Mouse (Mus musculus) embryonic facial prominence, embryonic 10.5 days (tissue): ENCODE results near the gene Ndufaf2. TPM values are rescaled to one million over a fixed set of nuclear protein-coding genes. Genes with fewer than 3 reads are reported as not detected.

Source experiments
- DNase-seq: peaks from one replicate; pipeline ENCODE4 v3.0.0-alpha.2; 2017; ENCODE audit warnings: low spot score
- H3K27ac ChIP-seq: fragments of 300-500 bp; sonication (generic); replicated peaks from 2 replicates; pipeline ENCODE4 v1.5.1; 2016; ENCODE audit warnings: mild to moderate bottlenecking
- H3K27me3 ChIP-seq: fragments of 300-500 bp; sonication (generic); replicated peaks from 2 replicates; pipeline ENCODE4 v1.6.1; 2016; ENCODE audit warnings: low read depth, mild to moderate bottlenecking; ENCODE audit not compliant: poor library complexity, severe bottlenecking
- H3K36me3 ChIP-seq: fragments of 300-500 bp; sonication (generic); replicated peaks from 2 replicates; pipeline ENCODE4 v1.6.1; 2016; ENCODE audit warnings: mild to moderate bottlenecking, moderate library complexity
- H3K4me1 ChIP-seq: fragments of 300-500 bp; sonication (generic); 2 replicates; pipeline ENCODE4 v1.6.1; 2016
- H3K4me3 ChIP-seq: fragments of 300-500 bp; sonication (generic); 2 replicates; pipeline ENCODE4 v1.5.1; 2016; ENCODE audit warnings: mild to moderate bottlenecking, moderate library complexity
- H3K9me3 ChIP-seq: fragments of 300-500 bp; sonication (generic); 2 replicates; pipeline ENCODE4 v1.6.1; 2016; ENCODE audit warnings: mild to moderate bottlenecking
- WGBS: fragments of 180-500 bp; shearing (Covaris S2); methylation state at CpG from one replicate; pipeline ENCODE4 v1.1.7; 2016; 5-methylcytosine and 5-hydroxymethylcytosine counted together
- polyA plus RNA-seq: library from polyadenylated mRNA; unstranded; fragments of >200 nt; fragmentation: Nextera tagmentation; extraction: Ambion mirVana; gene quantifications from 2 replicates; pipeline ENCODE4 v1.2.1, GENCODE M21; 2016

The Ndufaf2 gene
- polyA plus RNA-seq, 1 experiment from 2014 or later: 106 TPM

DNA sequence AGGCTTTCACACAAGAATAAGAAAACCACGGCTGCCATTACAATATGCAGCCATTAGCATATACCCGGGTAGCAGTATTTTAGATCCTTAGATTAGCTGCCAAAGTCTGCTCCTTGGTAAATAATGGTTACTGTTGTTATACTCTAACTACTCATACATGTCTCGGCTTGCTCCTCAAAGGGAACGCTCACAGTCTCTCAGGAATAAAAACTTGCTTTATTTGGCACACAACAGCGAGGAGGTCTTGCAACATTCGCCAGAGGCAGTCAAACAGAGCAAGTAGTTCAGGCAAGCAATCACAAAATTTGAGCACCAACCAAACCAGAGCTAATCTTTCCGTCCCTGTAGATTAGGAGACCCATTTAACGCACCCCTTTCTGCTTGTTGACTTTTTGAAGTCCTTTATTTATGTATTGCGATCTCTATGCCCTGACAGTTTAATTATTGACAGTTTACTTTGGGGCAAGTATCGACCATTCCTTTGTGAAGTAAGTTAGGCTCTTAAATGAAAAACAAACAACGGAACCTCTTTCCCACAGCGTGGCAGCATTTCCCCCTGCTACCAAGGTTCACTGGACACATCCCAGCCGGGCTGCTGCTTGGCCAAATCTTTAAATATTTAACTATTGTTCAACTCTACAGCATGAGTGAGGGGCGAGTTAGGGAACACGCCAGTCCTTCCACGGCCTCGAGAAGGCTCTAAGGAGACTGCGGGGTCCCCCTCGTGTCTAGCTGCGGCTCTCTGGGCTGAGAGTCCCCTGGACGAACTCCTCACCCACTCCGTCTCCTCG lies 114.8 kb downstream of the Ndufaf2 start:
- Histone ChIP-seq H3K9me3 (no peaks in the 10 kb centered on the region), H3K4me1 (peaks cover 47% of the 10 kb centered on the region), H3K27me3 (no peaks in the 10 kb centered on the region), H3K36me3 (peaks cover 21% of the 10 kb centered on the region), H3K27ac (peak overlapping the region; percentile 98), H3K4me3 (peak overlapping the region; percentile 98)
- peak; percentile 16 for DNase-seq
- 6% methylated on average over 23 of the region's 23 CpGs for WGBS

DNA sequence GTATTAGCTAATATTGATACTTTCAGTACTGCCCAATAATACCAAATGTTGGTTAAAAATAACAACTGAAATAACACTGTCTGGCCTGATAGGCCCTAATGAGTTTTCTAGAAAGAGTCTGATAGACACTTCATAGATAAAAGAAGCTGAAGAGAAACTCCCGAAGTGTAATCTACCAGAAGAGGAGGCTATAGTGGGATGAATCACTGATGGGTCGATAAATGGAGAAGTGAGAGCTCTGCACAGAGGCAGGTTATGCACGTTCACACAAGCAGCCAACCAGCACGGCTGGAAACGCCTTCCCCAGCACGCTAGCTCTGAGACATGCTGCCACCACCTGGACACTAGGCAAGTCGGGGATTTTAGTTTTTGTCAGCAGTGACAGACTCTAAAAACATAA lies 117.1 kb downstream of the Ndufaf2 start:
- H3K4me3 ChIP-seq: no peak overlapping the region
- DNase-seq: peak; percentile 78
- no peaks in the 10 kb centered on the region for H3K27me3 ChIP-seq
- peaks cover 2% of the 10 kb centered on the region; the same call in 1 of the 2 replicates for H3K36me3 ChIP-seq
- H3K4me1 ChIP-seq: peaks cover 47% of the 10 kb centered on the region
- no peaks in the 10 kb centered on the region for H3K9me3 ChIP-seq
- no peak overlapping the region for H3K27ac ChIP-seq
- WGBS: 9% methylated on average over 7 of the region's 7 CpGs

DNA sequence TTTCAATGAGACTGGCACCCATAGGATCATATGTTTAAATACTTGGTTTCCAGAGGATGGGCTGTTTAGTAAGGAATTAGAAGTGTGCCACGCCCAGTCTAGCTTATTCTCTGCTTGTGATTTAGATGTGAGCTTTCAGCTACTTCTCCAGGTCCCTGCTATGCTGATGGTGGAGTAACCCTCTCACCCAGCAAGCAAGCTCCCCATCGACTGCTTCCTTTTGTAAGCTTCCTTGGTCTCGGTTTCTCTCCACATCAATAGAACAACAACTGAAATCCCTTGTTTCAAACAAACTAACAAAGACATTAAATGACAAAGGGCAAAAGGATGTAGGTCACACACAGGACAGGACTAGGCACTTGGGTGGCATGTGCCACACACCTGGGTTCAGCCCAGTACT lies 118.0 kb downstream of the Ndufaf2 start:
- H3K9me3 ChIP-seq: no peaks in the 10 kb centered on the region
- H3K36me3 ChIP-seq: no peaks in the 10 kb centered on the region
- H3K4me3 ChIP-seq: no peak overlapping the region
- H3K27me3 ChIP-seq: no peaks in the 10 kb centered on the region
- 53% methylated on average over 3 of the region's 3 CpGs for WGBS
- no peak for DNase-seq
- no peak overlapping the region for H3K27ac ChIP-seq
- peaks cover 40% of the 10 kb centered on the region for H3K4me1 ChIP-seq

- Histone ChIP-seq H3K4me1 (peaks cover 34% of the 10 kb centered on the region), H3K36me3 (no peaks in the 10 kb centered on the region), H3K27ac (no peak overlapping the region), H3K9me3 (no peaks in the 10 kb centered on the region), H3K27me3 (no peaks in the 10 kb centered on the region), H3K4me3 (no peak overlapping the region)
- DNase-seq: no peak
- WGBS: 77% methylated on average over 9 of the region's 9 CpGs
These were observed 118.5 kb downstream of the Ndufaf2 start for GRCm38 (mm10) chr13:108039902-108040301.

- Histone ChIP-seq H3K27me3 (no peaks in the 10 kb centered on the region), H3K4me1 (peaks cover 33% of the 10 kb centered on the region), H3K9me3 (no peaks in the 10 kb centered on the region), H3K4me3 (no peak overlapping the region), H3K27ac (no peak overlapping the region), H3K36me3 (no peaks in the 10 kb centered on the region)
- no peak for DNase-seq
- WGBS: 55% methylated on average over 6 of the region's 6 CpGs
These were observed 119.0 kb downstream of the Ndufaf2 start for GRCm38 (mm10) chr13:108039375-108039774.

- 94% methylated on average over 4 of the region's 4 CpGs for WGBS
- Histone ChIP-seq H3K27me3 (no peaks in the 10 kb centered on the region), H3K36me3 (no peaks in the 10 kb centered on the region), H3K4me3 (no peak overlapping the region), H3K27ac (no peak overlapping the region), H3K4me1 (no peaks in the 10 kb centered on the region), H3K9me3 (0 out of 2 replicates have a peak, but pooled peaks cover 2% of the 10 kb centered on the region)
- DNase-seq: no peak
These were observed 125.6 kb downstream of the Ndufaf2 start for GRCm38 (mm10) chr13:108032789-108033188.

GRCm38 (mm10) chr13:108025802-108026201 lies 132.6 kb downstream of the Ndufaf2 start:
- H3K4me1 ChIP-seq: no peaks in the 10 kb centered on the region
- no peaks in the 10 kb centered on the region for H3K27me3 ChIP-seq
- 0 out of 2 replicates have a peak, but pooled peaks cover 2% of the 10 kb centered on the region for H3K9me3 ChIP-seq
- no peak overlapping the region for H3K27ac ChIP-seq
- H3K36me3 ChIP-seq: no peaks in the 10 kb centered on the region
- H3K4me3 ChIP-seq: no peak overlapping the region
- WGBS: 64% methylated on average over 3 of the region's 3 CpGs
- no peak for DNase-seq

DNA sequence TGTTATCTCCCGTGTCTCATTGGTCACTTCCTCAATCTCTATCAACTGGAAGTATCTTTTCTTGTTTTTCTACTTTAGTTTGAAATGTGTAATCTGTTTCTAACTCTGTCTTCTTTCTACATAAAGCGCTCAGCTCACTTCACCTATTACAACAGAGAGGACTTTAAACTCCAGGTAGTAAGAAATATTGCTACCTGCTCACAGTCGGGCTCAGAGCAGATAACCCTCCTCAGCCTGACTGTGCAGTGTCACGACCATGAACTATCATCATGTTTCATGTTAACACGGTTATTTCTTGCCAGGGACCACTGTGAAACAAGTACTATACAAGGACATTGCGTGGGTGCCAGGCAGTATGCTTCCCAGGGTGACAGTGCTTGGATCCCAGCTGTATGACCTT lies 141.1 kb downstream of the Ndufaf2 start:
- no peak overlapping the region for H3K27ac ChIP-seq
- no peaks in the 10 kb centered on the region for H3K9me3 ChIP-seq
- H3K4me3 ChIP-seq: no peak overlapping the region
- no peaks in the 10 kb centered on the region for H3K36me3 ChIP-seq
- DNase-seq: no peak
- H3K27me3 ChIP-seq: no peaks in the 10 kb centered on the region
- WGBS: 84% methylated on average over 6 of the region's 6 CpGs
- no peaks in the 10 kb centered on the region for H3K4me1 ChIP-seq

GRCm38 (mm10) chr13:108015166-108015565 lies 143.3 kb downstream of the Ndufaf2 start:
- 91% methylated on average over 6 of the region's 6 CpGs for WGBS
- no peak for DNase-seq
- Histone ChIP-seq H3K36me3 (no peaks in the 10 kb centered on the region), H3K9me3 (no peaks in the 10 kb centered on the region), H3K27ac (no peak overlapping the region), H3K4me3 (no peak overlapping the region), H3K4me1 (no peaks in the 10 kb centered on the region), H3K27me3 (no peaks in the 10 kb centered on the region)

DNA sequence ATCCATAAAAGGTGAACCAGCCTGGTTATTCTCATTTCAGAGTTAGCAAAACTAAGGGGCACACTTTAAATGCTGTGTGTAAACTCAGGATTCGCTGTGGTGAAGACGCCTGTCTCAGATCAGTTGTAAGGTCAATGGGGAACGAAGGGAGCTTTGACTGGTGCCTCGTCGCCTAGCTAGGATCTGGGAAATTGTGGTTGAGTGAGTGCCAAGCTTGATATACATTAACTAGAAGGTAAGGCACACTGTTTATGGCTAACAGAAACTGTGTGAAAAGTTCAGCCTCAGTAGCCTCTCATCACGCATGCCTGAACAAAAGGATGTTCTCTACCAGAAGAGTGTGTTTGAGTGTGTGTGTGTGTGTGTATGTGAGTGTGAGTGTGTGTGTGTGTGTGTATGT lies 144.6 kb downstream of the Ndufaf2 start:
- Histone ChIP-seq H3K36me3 (no peaks in the 10 kb centered on the region), H3K27me3 (no peaks in the 10 kb centered on the region), H3K4me1 (no peaks in the 10 kb centered on the region), H3K27ac (no peak overlapping the region), H3K4me3 (no peak overlapping the region), H3K9me3 (peaks cover 1% of the 10 kb centered on the region; the same call in 1 of the 2 replicates)
- 90% methylated on average over 6 of the region's 6 CpGs for WGBS
- no peak for DNase-seq

- H3K27me3 ChIP-seq: no peaks in the 10 kb centered on the region
- no peaks in the 10 kb centered on the region for H3K36me3 ChIP-seq
- H3K4me3 ChIP-seq: no peak overlapping the region
- DNase-seq: no peak
- H3K4me1 ChIP-seq: no peaks in the 10 kb centered on the region
- H3K9me3 ChIP-seq: peaks cover 8% of the 10 kb centered on the region; the same call in 1 of the 2 replicates
- 94% methylated on average over 8 of the region's 8 CpGs for WGBS
- H3K27ac ChIP-seq: no peak overlapping the region
These were observed 145.3 kb downstream of the Ndufaf2 start for GRCm38 (mm10) chr13:108013110-108013509.

GRCm38 (mm10) chr13:108007861-108008260 lies 150.6 kb downstream of the Ndufaf2 start:
- DNase-seq: no peak
- Histone ChIP-seq H3K4me1 (0 out of 2 replicates have a peak, but pooled peaks cover 3% of the 10 kb centered on the region), H3K36me3 (no peaks in the 10 kb centered on the region), H3K9me3 (peaks cover 12% of the 10 kb centered on the region; the same call in 1 of the 2 replicates), H3K27ac (no peak overlapping the region), H3K4me3 (no peak overlapping the region), H3K27me3 (no peaks in the 10 kb centered on the region)
- WGBS: 87% methylated on average over 4 of the region's 4 CpGs

DNA sequence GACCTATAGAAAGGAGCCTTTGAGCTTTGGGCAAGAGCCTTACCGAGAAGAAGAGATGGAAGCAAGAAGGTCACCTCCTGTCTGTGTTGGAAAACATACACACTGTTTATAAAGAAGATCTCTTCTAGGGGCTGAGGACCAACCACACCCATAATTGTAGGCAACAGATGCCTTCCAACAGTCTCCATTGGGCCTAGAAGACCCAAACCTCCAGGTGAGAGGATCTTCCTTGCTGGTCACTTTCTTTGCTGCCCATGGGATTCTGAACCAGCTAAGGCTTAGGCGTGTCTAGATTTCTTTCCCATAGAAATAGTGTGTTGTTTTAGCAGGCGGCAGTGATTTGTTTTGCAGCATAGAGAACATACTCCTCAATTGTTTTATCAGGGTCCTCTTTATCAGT lies 162.1 kb downstream of the Ndufaf2 start:
- WGBS: 93% methylated on average over 3 of the region's 3 CpGs
- Histone ChIP-seq H3K4me3 (no peak overlapping the region), H3K27me3 (no peaks in the 10 kb centered on the region), H3K9me3 (no peaks in the 10 kb centered on the region), H3K27ac (no peak overlapping the region), H3K4me1 (no peaks in the 10 kb centered on the region), H3K36me3 (no peaks in the 10 kb centered on the region)
- DNase-seq: no peak
